Mouse (Mus musculus) liver (tissue): Measurements from ENCODE around the gene Inha.

ENCODE experiments used
- DNase-seq: peaks from one replicate; pipeline ENCODE4 v3.0.0-alpha.2; 2020; ENCODE audit warnings: mixed read lengths

The Inha gene

GRCm38 (mm10) chr1:75559212-75559925 lies 52.5 kb downstream of the Inha start:
- DNase-seq, result peak; percentile 82
